Mouse (Mus musculus) CH12.LX (cell line): ENCODE data around the gene Tsks. TPM values are rescaled to one million over a fixed set of nuclear protein-coding genes. Genes with fewer than 3 reads are reported as not detected.

Source experiments
- DNase-seq: peaks from one replicate; pipeline ENCODE4 v3.0.0-alpha.2; 2013; ENCODE audit errors: extremely low read depth
- H3K27ac ChIP-seq: 2 replicates; pipeline ENCODE4 v1.5.1; 2012; ENCODE audit warnings: low read depth, mild to moderate bottlenecking, control low read depth, moderate library complexity; ENCODE audit not compliant: insufficient read depth
- H3K27me3 ChIP-seq: replicated peaks from 2 replicates; pipeline ENCODE3; 2012; ENCODE audit warnings: inconsistent platforms
- H3K36me3 ChIP-seq, 2 experiments: replicated peaks in 1 of 2; 2 replicates each; pipeline versions ENCODE3 to v1.6.1; 2012; ENCODE audit warnings: inconsistent platforms in 1 of 2, low read length in 1 of 2, mild to moderate bottlenecking in 1 of 2, mixed read lengths in 1 of 2, moderate library complexity in 1 of 2; ENCODE audit not compliant: control insufficient read depth in 1 of 2, insufficient read depth in 1 of 2
- H3K4me1 ChIP-seq, 2 experiments: 2 replicates each; pipeline ENCODE4 v1.6.1; 2012; ENCODE audit warnings: inconsistent platforms in 1 of 2, moderate library complexity in 1 of 2; ENCODE audit not compliant: insufficient read depth in 2 of 2, control insufficient read depth in 1 of 2
- H3K4me2 ChIP-seq: 2 replicates; pipeline ENCODE4 v1.6.1; 2012; ENCODE audit warnings: low read depth, mild to moderate bottlenecking, control low read depth; ENCODE audit not compliant: poor library complexity, insufficient read depth, severe bottlenecking
- H3K4me3 ChIP-seq, 3 experiments: fragments of 150-350 bp in 1 of 3; sonication (generic) in 1 of 3; replicated peaks in 1 of 3; 2 replicates each; pipeline versions ENCODE3 to v1.5.1; 2011 to 2012; ENCODE audit warnings: low read depth in 2 of 3, low read length in 2 of 3, mild to moderate bottlenecking in 2 of 3, moderate library complexity in 2 of 3, control low read depth in 1 of 3, improper control_type of control experiment in 1 of 3, inconsistent platforms in 1 of 3, mixed read lengths in 1 of 3; ENCODE audit not compliant: poor library complexity in 1 of 3
- H3K79me2 ChIP-seq: replicated peaks from 2 replicates; pipeline ENCODE4 v1.6.1; 2012; ENCODE audit warnings: mild to moderate bottlenecking, moderate library complexity; ENCODE audit not compliant: control insufficient read depth, poor library complexity, insufficient read depth, severe bottlenecking; ENCODE audit errors: extremely low read depth
- H3K9ac ChIP-seq: 2 replicates; pipeline ENCODE4 v1.6.1; 2012; ENCODE audit warnings: low read depth, mild to moderate bottlenecking, control low read depth, moderate library complexity; ENCODE audit not compliant: insufficient read depth
- H3K9me3 ChIP-seq: replicated peaks from 2 replicates; pipeline ENCODE3; 2012; ENCODE audit warnings: low read length, inconsistent platforms, mixed read lengths
- CHD1 ChIP-seq: IDR thresholded peaks from 2 replicates; pipeline ENCODE4 v1.6.1; 2012; ENCODE audit warnings: low read depth, low read length, improper control_type of control experiment, inconsistent platforms
- CHD2 ChIP-seq: IDR thresholded peaks from 2 replicates; pipeline ENCODE4 v1.6.1; 2011; ENCODE audit warnings: low read length, improper control_type of control experiment
- E2F4 ChIP-seq: IDR thresholded peaks from 2 replicates; pipeline ENCODE4 v1.6.1; 2011; ENCODE audit warnings: low read depth, low read length, improper control_type of control experiment; ENCODE audit not compliant: insufficient replicate concordance
- EP300 ChIP-seq: IDR thresholded peaks from 2 replicates; pipeline ENCODE4 v1.6.1; 2011; ENCODE audit warnings: low read length, improper control_type of control experiment
- ETS1 ChIP-seq: conservative IDR thresholded peaks from 2 replicates; pipeline ENCODE4 v1.6.1; 2012; ENCODE audit warnings: low read depth, mild to moderate bottlenecking, inconsistent platforms, low read length, improper control_type of control experiment, moderate library complexity
- GABPA ChIP-seq: IDR thresholded peaks from 2 replicates; pipeline ENCODE4 v1.6.1; 2012; ENCODE audit warnings: low read depth, low read length, improper control_type of control experiment, inconsistent platforms; ENCODE audit not compliant: insufficient replicate concordance
- HCFC1 ChIP-seq: IDR thresholded peaks from 2 replicates; pipeline ENCODE4 v1.6.1; 2012; ENCODE audit warnings: low read depth, mild to moderate bottlenecking, inconsistent platforms, low read length, improper control_type of control experiment
- JUN ChIP-seq: IDR thresholded peaks from 2 replicates; pipeline ENCODE4 v1.6.1; 2011; ENCODE audit warnings: low read depth, mild to moderate bottlenecking, low read length, improper control_type of control experiment, moderate library complexity; ENCODE audit not compliant: insufficient read depth
- JUND ChIP-seq: conservative IDR thresholded peaks from 2 replicates; pipeline ENCODE4 v1.6.1; 2011; ENCODE audit warnings: low read depth, low read length, improper control_type of control experiment
- KAT2A ChIP-seq: IDR thresholded peaks from 2 replicates; pipeline ENCODE4 v1.6.1; 2012; ENCODE audit warnings: low read length, improper control_type of control experiment, inconsistent platforms; ENCODE audit not compliant: insufficient replicate concordance
- MAX ChIP-seq: IDR thresholded peaks from 2 replicates; pipeline ENCODE4 v1.6.1; 2011; ENCODE audit warnings: low read length, improper control_type of control experiment
- MAZ ChIP-seq: IDR thresholded peaks from 2 replicates; pipeline ENCODE4 v1.6.1; 2012; ENCODE audit warnings: low read depth, mild to moderate bottlenecking, inconsistent platforms, low read length, improper control_type of control experiment, moderate library complexity
- MEF2A ChIP-seq: IDR thresholded peaks from 2 replicates; pipeline ENCODE4 v1.6.1; 2014; ENCODE audit warnings: low read depth, mild to moderate bottlenecking, inconsistent platforms, low read length, improper control_type of control experiment, borderline replicate concordance
- PAX5 ChIP-seq: IDR thresholded peaks from 2 replicates; pipeline ENCODE4 v1.6.1; 2012; ENCODE audit warnings: low read length, inconsistent platforms, mixed read lengths
- POLR2A ChIP-seq: IDR thresholded peaks from 2 replicates; pipeline ENCODE4 v1.6.1; 2011; ENCODE audit warnings: low read depth, mild to moderate bottlenecking, improper control_type of control experiment, low read length
- POLR2AphosphoS2 ChIP-seq: IDR thresholded peaks from 2 replicates; pipeline ENCODE4 v1.6.1; 2011; ENCODE audit warnings: low read depth, low read length, improper control_type of control experiment
- RCOR1 ChIP-seq: conservative IDR thresholded peaks from 2 replicates; pipeline ENCODE4 v1.6.1; 2012; ENCODE audit warnings: low read depth, mild to moderate bottlenecking, inconsistent platforms, low read length, improper control_type of control experiment
- SMC3 ChIP-seq: IDR thresholded peaks from 2 replicates; pipeline ENCODE4 v1.6.1; 2011; ENCODE audit warnings: low read depth, low read length, improper control_type of control experiment
- TCF12 ChIP-seq: IDR thresholded peaks from 2 replicates; pipeline ENCODE4 v1.6.1; 2014; ENCODE audit warnings: low read depth, mild to moderate bottlenecking, inconsistent platforms, low read length, improper control_type of control experiment
- USF1 ChIP-seq: IDR thresholded peaks from 2 replicates; pipeline ENCODE4 v1.6.1; 2014; ENCODE audit warnings: low read depth, mild to moderate bottlenecking, inconsistent platforms, low read length, improper control_type of control experiment
- ZC3H11A ChIP-seq: IDR thresholded peaks from 2 replicates; pipeline ENCODE4 v1.6.1; 2012; ENCODE audit warnings: low read depth, mild to moderate bottlenecking, inconsistent platforms, low read length, improper control_type of control experiment
- ZKSCAN1 ChIP-seq: IDR thresholded peaks from 2 replicates; pipeline ENCODE4 v1.6.1; 2012; ENCODE audit warnings: low read depth, inconsistent platforms, low read length, improper control_type of control experiment, borderline replicate concordance
- dilution Hi-C: fragments of 300-500 bp; cut with MboI; formaldehyde crosslinking; loops from 2 replicates; pipeline ENCODE4 v1.14.3; 2020; ENCODE audit warnings: low sequenced_read_pairs; ENCODE audit not compliant: extremely low pct_unique_long_range_greater_than_20kb, extremely low pct_ligation_motif_present
- in situ Hi-C: fragments of 300-500 bp; cut with MboI; formaldehyde crosslinking; loops from 3 replicates; pipeline ENCODE4 v1.14.3; 2019; ENCODE audit warnings: low sequenced_read_pairs, low pct_ligation_motif_present, low pct_unique_long_range_greater_than_20kb, mixed read lengths
- polyA plus RNA-seq: library from polyadenylated mRNA; unstranded; fragments of >175 nt; gene quantifications from 2 replicates; pipeline ENCODE4 v1.2.1, GENCODE M21; 2012; ENCODE audit warnings: low read depth; ENCODE audit not compliant: insufficient read length
- total RNA-seq, 2 experiments: library from RNA; depleted of rRNA; stranded (reverse); fragments of 300-350 nt in 1 of 2; fragments of >200 nt in 1 of 2; gene quantifications; 2 replicates each; pipeline ENCODE4 v1.2.3; 2012 to 2014

Tsks gene
- total and polyA plus RNA-seq, 3 experiments: not detected

DNA sequence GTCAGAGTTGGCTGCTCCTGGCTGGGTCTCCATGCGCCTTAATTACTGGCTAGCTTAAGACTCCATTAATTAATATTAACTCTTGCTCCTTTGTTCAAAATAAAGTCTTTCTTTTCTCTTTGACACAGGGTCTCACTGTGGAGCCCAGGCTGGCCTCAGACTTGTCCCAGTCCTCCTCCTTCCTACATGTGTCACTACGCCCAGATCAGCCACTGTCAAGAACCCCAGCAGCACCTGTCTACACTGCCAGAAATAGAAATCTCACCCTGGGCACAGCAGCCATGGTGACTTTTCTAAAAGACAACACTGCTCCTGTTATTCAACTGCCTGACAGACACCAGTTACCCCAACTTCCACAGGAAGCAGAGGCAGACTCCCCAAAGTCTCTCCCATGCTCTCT, 28.6 kb upstream of the Tsks start:
- H3K27ac ChIP-seq: no peak overlapping the region
- TF ChIP-seq E2F4 (no peak), TCF12 (no peak), POLR2AphosphoS2 (no peak), CHD2 (no peak)
- H3K9ac ChIP-seq: no peak overlapping the region
- H3K27me3 ChIP-seq: no peaks in the 10 kb centered on the region
- DNase-seq: no peak
- H3K4me3 ChIP-seq: no peak overlapping the region
- in situ Hi-C loops: no loop called here
- H3K79me2 ChIP-seq: no peaks in the 10 kb centered on the region
- dilution Hi-C loops: no loop called here
- H3K36me3 ChIP-seq: peaks cover 45 to 94% of the 10 kb centered on the region in 2 experiments
- H3K4me2 ChIP-seq: no peak overlapping the region
- peaks cover 3 to 8% of the 10 kb centered on the region in 2 experiments; a peak in 3 of 4 replicates for H3K4me1 ChIP-seq
- no peaks in the 10 kb centered on the region for H3K9me3 ChIP-seq

DNA sequence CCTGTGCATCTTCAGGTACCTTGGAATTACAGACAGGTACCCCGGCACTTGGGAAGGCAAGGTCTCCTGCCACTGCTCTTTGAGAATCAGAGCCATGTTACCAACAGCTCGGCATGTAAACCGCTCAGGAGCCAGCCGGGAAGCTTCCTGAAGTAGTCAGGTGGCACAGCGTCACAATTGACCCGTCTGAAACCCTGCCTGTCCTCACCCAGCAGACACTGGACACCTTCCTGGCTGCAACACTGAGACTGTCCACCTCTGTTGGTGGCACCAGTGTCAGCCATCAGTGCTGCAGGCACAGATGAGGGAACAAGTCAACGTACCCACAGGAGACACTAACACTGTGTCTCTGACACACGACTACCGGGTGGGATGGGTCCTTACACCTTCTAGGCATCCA, 27.7 kb upstream of the Tsks start:
- H3K79me2 ChIP-seq: no peaks in the 10 kb centered on the region
- H3K27me3 ChIP-seq: no peaks in the 10 kb centered on the region
- no peaks in the 10 kb centered on the region for H3K9me3 ChIP-seq
- peaks cover 37 to 89% of the 10 kb centered on the region in 2 experiments for H3K36me3 ChIP-seq
- H3K4me3 ChIP-seq: no peak overlapping the region
- H3K9ac ChIP-seq: no peak overlapping the region
- no peak overlapping the region for H3K27ac ChIP-seq
- dilution Hi-C loops: no loop called here
- DNase-seq: no peak
- in situ Hi-C loops: no loop called here
- TF ChIP-seq ZKSCAN1: no peak
- TF ChIP-seq RCOR1: no peak
- TF ChIP-seq CHD2: no peak
- no peak for TF ChIP-seq JUN
- TF ChIP-seq ZC3H11A: no peak
- no peak for TF ChIP-seq MEF2A
- no peak for TF ChIP-seq MAX
- TF ChIP-seq JUND: no peak
- no peak for TF ChIP-seq MAZ
- no peak for TF ChIP-seq PAX5
- TF ChIP-seq USF1: no peak
- no peak for TF ChIP-seq HCFC1
- no peak for TF ChIP-seq KAT2A
- no peak for TF ChIP-seq ETS1
- no peak for TF ChIP-seq EP300
- no peak for TF ChIP-seq GABPA
- no peak for TF ChIP-seq CHD1
- TF ChIP-seq POLR2A: no peak
- TF ChIP-seq SMC3: no peak
- no peak overlapping the region for H3K4me2 ChIP-seq
- peaks cover 0 to 3% of the 10 kb centered on the region in 2 experiments; a peak in 1 of 4 replicates for H3K4me1 ChIP-seq
